Mouse (Mus musculus) forebrain, embryonic 11.5 days (tissue): ENCODE results near the gene Dnal4. TPM values are rescaled to one million over a fixed set of nuclear protein-coding genes. Genes with fewer than 3 reads are reported as not detected.

Experiments
- ATAC-seq: fragments of 200-750 bp; cut with Nextera tagmentation; replicated peaks from 2 replicates; pipeline ENCODE4 v1.8.0; 2017; ENCODE audit warnings: moderate TSS enrichment; ENCODE audit not compliant: low FRiP score
- DNase-seq: peaks from one replicate; pipeline ENCODE4 v3.0.0-alpha.2; 2017; ENCODE audit warnings: low spot score
- H3K27ac ChIP-seq: fragments of 300-500 bp; sonication (generic); 2 replicates; pipeline ENCODE4 v1.5.1; 2014; ENCODE audit warnings: low read depth, low read length
- H3K27me3 ChIP-seq: fragments of 300-500 bp; sonication (generic); 2 replicates; pipeline ENCODE4 v1.6.1; 2014; ENCODE audit warnings: mild to moderate bottlenecking, low read length, mixed read lengths; ENCODE audit not compliant: control insufficient read depth, insufficient read depth
- H3K36me3 ChIP-seq: fragments of 300-500 bp; sonication (generic); 2 replicates; pipeline ENCODE4 v1.6.1; 2014; ENCODE audit warnings: mild to moderate bottlenecking, low read length, moderate library complexity, mixed read lengths; ENCODE audit not compliant: control insufficient read depth, insufficient read depth
- H3K4me1 ChIP-seq: fragments of 300-500 bp; sonication (generic); replicated peaks from 2 replicates; pipeline ENCODE4 v1.6.1; 2014; ENCODE audit warnings: low read length, mixed read lengths; ENCODE audit not compliant: control insufficient read depth, insufficient read depth
- H3K4me2 ChIP-seq: fragments of 300-500 bp; sonication (generic); 2 replicates; pipeline ENCODE4 v1.6.1; 2014; ENCODE audit warnings: low read depth, mild to moderate bottlenecking, low read length, moderate library complexity, mixed read lengths; ENCODE audit not compliant: severe bottlenecking
- H3K4me3 ChIP-seq: fragments of 300-500 bp; sonication (generic); 2 replicates; pipeline ENCODE4 v1.5.1; 2014; ENCODE audit warnings: low read depth, low read length
- H3K9ac ChIP-seq: fragments of 300-500 bp; sonication (generic); 2 replicates; pipeline ENCODE4 v1.6.1; 2014; ENCODE audit warnings: low read length
- H3K9me3 ChIP-seq: fragments of 300-500 bp; sonication (generic); 2 replicates; pipeline ENCODE4 v1.6.1; 2016; ENCODE audit warnings: low read length, mixed read lengths; ENCODE audit not compliant: control insufficient read depth
- WGBS: fragments of 180-500 bp; shearing (Covaris S2); extraction: QIAGEN DNeasy Blood & Tissue Kit; methylation state at CpG from one replicate; pipeline ENCODE4 v1.1.7; 2014; 5-methylcytosine and 5-hydroxymethylcytosine counted together
- polyA plus RNA-seq: library from polyadenylated mRNA; unstranded; fragments of >200 nt; fragmentation: Nextera tagmentation; extraction: Ambion mirVana; gene quantifications from 2 replicates; pipeline ENCODE4 v1.2.1, GENCODE M21; 2014

The Dnal4 gene
- polyA plus RNA-seq, 1 experiment from 2014 or later, result 63.9 TPM

- Histone ChIP-seq H3K4me1 (no peaks in the 10 kb centered on the region), H3K36me3 (no peaks in the 10 kb centered on the region; the same call in 1 of the 2 replicates), H3K9ac (no peak overlapping the region), H3K27me3 (no peaks in the 10 kb centered on the region), H3K27ac (no peak overlapping the region), H3K4me2 (no peak overlapping the region), H3K9me3 (no peaks in the 10 kb centered on the region), H3K4me3 (no peak overlapping the region)
- DNase-seq (no peak), ATAC-seq (no peak)
- WGBS, result 79% methylated on average over 7 of the region's 7 CpGs
These were observed 46.1 kb downstream of the Dnal4 start for GRCm38 (mm10) chr15:79731554-79731953.

- Histone ChIP-seq H3K4me2 (no peak overlapping the region), H3K9ac (no peak overlapping the region), H3K4me3 (no peak overlapping the region), H3K4me1 (no peaks in the 10 kb centered on the region), H3K36me3 (no peaks in the 10 kb centered on the region; the same call in 1 of the 2 replicates), H3K9me3 (no peaks in the 10 kb centered on the region), H3K27me3 (no peaks in the 10 kb centered on the region), H3K27ac (no peak overlapping the region)
- 93% methylated on average over 10 of the region's 10 CpGs for WGBS
- no peak for ATAC-seq
- DNase-seq, result no peak
These were observed 48.8 kb downstream of the Dnal4 start for GRCm38 (mm10) chr15:79728731-79729388.

DNA sequence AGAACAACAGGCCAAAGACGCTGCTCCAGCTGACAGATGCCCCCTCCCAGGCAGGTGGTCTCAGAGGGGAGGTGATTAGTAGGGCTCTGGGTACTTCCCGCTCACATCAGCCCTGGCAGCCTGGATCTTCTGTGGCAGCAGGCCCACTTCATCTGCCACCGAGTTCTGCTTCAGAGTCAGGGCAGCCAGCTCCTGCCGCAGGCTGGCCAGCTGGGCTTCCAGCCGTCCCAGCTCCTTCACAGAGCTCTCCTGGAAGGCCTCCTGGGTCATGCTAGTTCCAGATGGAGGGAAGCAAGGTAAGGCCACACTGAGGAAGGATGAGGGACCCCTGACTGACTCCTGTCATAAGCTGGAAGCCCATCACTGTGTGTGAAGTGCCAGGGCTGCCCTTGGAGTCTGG, 49.3 kb downstream of the Dnal4 start:
- 64% methylated on average over 5 of the region's 5 CpGs for WGBS
- Histone ChIP-seq H3K27ac (no peak overlapping the region), H3K27me3 (no peaks in the 10 kb centered on the region), H3K4me2 (no peak overlapping the region), H3K36me3 (no peaks in the 10 kb centered on the region; the same call in 1 of the 2 replicates), H3K9ac (no peak overlapping the region), H3K4me3 (no peak overlapping the region), H3K4me1 (no peaks in the 10 kb centered on the region), H3K9me3 (no peaks in the 10 kb centered on the region)
- ATAC-seq, result no peak
- DNase-seq, result no peak

DNA sequence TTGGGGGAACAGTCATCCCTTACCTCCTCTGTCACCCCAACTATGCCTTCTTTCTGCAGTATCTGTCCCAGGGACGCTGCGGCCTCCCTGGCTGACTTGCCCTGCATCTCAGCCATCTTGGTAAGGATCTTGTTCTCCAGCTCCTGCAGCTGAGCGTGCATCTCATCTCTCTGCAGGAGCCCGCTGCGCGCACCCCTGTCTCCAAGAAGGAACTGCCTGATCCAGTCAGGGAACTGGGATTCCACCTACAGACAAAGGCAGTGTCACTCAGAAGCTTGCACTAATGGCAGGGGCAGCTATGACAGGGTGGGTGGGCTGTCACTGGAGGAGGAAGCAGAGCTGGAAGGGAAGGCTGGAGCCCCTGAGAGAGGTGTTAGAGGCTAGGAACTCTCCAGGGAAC, 49.8 kb downstream of the Dnal4 start:
- ATAC-seq, result no peak
- no peak overlapping the region for H3K27ac ChIP-seq
- no peaks in the 10 kb centered on the region for H3K27me3 ChIP-seq

GRCm38 (mm10) chr15:79725190-79725789, 52.4 kb downstream of the Dnal4 start:
- DNase-seq (no peak), ATAC-seq (no peak)
- no peak overlapping the region for H3K4me2 ChIP-seq
- no peak overlapping the region for H3K4me3 ChIP-seq
- H3K36me3 ChIP-seq, result no peaks in the 10 kb centered on the region; the same call in 1 of the 2 replicates
- no peaks in the 10 kb centered on the region for H3K9me3 ChIP-seq
- H3K9ac ChIP-seq, result no peak overlapping the region
- H3K27me3 ChIP-seq, result no peaks in the 10 kb centered on the region
- no peak overlapping the region for H3K27ac ChIP-seq
- H3K4me1 ChIP-seq, result no peaks in the 10 kb centered on the region
- WGBS, result 91% methylated on average over 11 of the region's 11 CpGs

More for the DNA sequence above, 49.8 kb downstream of the Dnal4 start:
- no peak overlapping the region for H3K4me3 ChIP-seq
- no peaks in the 10 kb centered on the region for H3K4me1 ChIP-seq
- 82% methylated on average over 6 of the region's 6 CpGs for WGBS
- no peaks in the 10 kb centered on the region for H3K9me3 ChIP-seq
- no peak overlapping the region for H3K9ac ChIP-seq
- H3K36me3 ChIP-seq, result no peaks in the 10 kb centered on the region; the same call in 1 of the 2 replicates
- no peak overlapping the region for H3K4me2 ChIP-seq
- no peak for DNase-seq

DNA sequence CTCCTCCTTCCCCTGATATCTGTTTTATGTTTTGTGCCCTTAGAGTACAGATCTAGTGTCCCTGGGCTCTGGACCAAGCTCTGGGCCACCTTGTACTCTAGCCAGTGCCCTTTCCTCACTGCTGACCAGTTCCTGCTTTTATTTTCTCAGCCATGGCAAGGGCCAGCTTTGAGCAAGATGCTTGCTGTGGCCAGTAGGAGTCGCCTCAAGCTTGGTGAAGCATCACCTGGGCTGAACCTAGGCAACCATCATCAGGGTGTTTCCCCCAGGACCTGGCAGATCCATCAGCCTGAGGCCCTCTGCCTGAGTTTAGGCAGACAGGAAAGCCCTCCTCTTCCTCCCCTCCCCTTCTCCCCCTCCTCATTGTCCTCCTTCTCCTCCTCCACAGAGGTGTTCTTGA, 54.2 kb downstream of the Dnal4 start:
- Histone ChIP-seq H3K9me3 (no peaks in the 10 kb centered on the region), H3K36me3 (peaks cover 2% of the 10 kb centered on the region; the same call in 1 of the 2 replicates), H3K27me3 (no peaks in the 10 kb centered on the region), H3K27ac (no peak overlapping the region), H3K4me1 (no peaks in the 10 kb centered on the region), H3K4me3 (no peak overlapping the region), H3K9ac (no peak overlapping the region), H3K4me2 (no peak overlapping the region)
- 24% methylated on average over 1 of the region's 1 CpGs for WGBS
- no peak for DNase-seq
- ATAC-seq, result no peak

- Histone ChIP-seq H3K27me3 (no peaks in the 10 kb centered on the region), H3K4me1 (no peaks in the 10 kb centered on the region), H3K4me2 (no peak overlapping the region), H3K36me3 (peaks cover 6% of the 10 kb centered on the region; the same call in 1 of the 2 replicates), H3K4me3 (no peak overlapping the region), H3K27ac (no peak overlapping the region), H3K9ac (no peak overlapping the region), H3K9me3 (no peaks in the 10 kb centered on the region)
- ATAC-seq (no peak), DNase-seq (no peak)
- WGBS, result 91% methylated on average over 4 of the region's 4 CpGs
These were observed 56.9 kb downstream of the Dnal4 start for GRCm38 (mm10) chr15:79720796-79721195.

- Histone ChIP-seq H3K27ac (no peak overlapping the region), H3K4me2 (no peak overlapping the region), H3K4me1 (no peaks in the 10 kb centered on the region), H3K9ac (no peak overlapping the region), H3K27me3 (no peaks in the 10 kb centered on the region), H3K9me3 (no peaks in the 10 kb centered on the region), H3K4me3 (no peak overlapping the region), H3K36me3 (peaks cover 6% of the 10 kb centered on the region; the same call in 1 of the 2 replicates)
- WGBS, result 94% methylated on average over 8 of the region's 8 CpGs
- no peak for DNase-seq
- no peak for ATAC-seq
These were observed 57.4 kb downstream of the Dnal4 start for GRCm38 (mm10) chr15:79720267-79720666.

DNA sequence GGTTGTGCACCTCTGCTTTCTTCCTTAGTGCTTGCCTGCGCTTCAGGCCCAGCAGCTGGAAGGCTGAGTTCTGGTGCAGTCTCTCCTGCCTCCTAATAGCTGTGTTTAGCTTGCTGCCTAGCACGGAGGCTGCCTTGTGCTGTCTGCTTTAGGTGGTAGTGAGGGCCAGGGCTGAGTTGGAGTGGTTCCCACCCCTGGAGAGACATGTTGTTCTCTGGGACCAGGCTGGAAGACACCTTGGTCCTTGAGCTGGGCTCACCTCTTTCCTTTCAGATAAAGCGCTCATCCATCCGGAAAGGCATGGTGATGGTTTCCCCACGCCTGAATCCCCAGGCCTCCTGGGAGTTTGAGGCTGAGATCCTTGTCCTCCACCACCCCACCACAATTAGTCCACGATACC, 60.9 kb downstream of the Dnal4 start:
- Histone ChIP-seq H3K36me3 (peaks cover 12% of the 10 kb centered on the region; the same call in 1 of the 2 replicates), H3K4me3 (no peak overlapping the region), H3K4me2 (no peak overlapping the region), H3K9ac (no peak overlapping the region), H3K4me1 (no peaks in the 10 kb centered on the region), H3K27me3 (no peaks in the 10 kb centered on the region), H3K27ac (no peak overlapping the region), H3K9me3 (no peaks in the 10 kb centered on the region)
- WGBS, result 80% methylated on average over 6 of the region's 6 CpGs
- ATAC-seq (no peak), DNase-seq (no peak)
